Mouse (Mus musculus) kidney, adult 9 months (tissue): ENCODE data around the gene Kalrn.

Experiments
- DNase-seq: peaks from one replicate; pipeline ENCODE4 v3.0.0; 2022

The Kalrn gene

DNA sequence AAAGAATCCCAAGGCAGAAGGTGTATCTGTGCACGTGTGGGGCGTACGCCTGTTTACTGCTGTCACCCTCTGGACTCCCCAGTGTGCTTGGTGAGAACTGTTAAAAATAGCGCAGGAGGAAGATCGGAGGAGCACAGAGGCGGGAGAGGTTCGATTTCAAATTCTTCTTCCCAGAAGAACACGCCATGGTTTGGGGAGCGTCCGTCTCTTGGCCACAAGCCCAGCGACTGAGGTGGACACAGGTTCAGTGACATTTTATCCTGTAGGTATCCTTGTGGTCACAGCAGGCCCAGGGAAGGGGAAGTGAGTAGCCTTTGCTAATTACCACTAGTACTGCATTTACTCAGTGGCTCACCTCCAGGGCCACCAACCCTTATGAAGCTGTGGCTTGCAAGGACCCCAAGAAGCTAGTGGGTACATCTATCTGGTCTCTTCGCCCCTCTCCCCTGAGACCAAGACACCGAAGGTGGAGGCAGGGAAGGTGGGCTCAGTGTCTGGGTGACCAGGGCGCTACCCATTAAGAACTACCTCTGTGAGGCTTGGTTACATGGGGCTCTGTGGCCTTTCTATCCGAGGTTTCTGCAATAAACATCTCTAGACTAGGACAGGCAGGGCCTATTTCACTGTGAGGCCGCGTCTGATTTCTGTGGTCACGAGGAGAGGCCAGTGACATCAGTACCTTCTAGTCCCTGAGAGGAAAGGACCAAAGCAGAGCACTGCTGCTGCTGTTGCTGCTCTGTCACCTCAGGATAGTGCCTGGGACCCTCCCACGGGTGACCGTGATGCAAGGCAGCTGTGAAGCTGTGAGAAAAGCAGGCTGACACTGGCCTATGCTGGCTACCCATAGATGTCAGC lies 561.1 kb downstream of the Kalrn start:
- DNase-seq = no peak

- DNase-seq = no peak
Observed at GRCm38 (mm10) chr16:34009567-34009966, 563.8 kb downstream of the Kalrn start.

DNA sequence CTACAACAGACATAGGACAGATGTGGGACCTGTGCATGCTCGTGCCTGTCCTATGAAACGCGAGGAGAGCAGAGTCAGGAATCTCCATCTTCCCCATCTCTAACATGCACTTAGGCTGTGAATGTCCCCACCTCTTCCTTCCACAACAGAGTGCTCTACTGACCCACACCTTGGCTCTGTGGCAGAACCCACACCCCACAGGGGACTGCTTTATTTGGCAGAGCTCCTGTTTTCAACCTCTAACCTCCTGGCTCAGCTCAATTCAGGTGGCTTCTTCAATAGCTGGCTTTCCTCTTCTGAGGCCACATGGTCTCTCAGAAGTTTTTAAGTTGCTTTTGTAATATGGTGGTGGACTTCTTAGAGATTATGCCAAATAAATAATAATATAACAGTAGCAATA lies 567.3 kb downstream of the Kalrn start:
- DNase-seq = no peak

DNA sequence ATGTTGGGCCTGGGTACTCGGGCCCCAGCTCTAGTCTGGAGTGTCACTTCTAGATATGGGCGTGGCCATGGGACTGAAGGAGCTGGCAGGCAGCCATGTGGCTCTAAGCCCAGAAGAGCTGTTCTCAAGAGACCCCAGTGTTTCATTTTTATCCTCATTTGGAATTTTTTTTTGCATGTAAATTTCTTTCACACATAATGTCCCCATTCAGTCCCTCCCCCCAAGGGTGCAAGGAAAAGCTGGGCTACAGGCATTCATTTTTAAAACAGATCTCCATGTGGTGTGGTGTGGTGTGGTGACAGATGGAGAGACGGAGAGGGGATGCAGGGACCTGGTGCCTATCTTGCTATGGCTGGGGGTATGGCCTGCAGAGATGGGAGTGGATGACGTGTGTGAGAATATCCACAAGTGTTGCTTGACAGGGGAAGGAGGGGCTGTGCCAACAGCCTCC lies 569.2 kb downstream of the Kalrn start:
- DNase-seq = no peak

GRCm38 (mm10) chr16:34003566-34004127 lies 569.7 kb downstream of the Kalrn start:
- no peak for DNase-seq

DNA sequence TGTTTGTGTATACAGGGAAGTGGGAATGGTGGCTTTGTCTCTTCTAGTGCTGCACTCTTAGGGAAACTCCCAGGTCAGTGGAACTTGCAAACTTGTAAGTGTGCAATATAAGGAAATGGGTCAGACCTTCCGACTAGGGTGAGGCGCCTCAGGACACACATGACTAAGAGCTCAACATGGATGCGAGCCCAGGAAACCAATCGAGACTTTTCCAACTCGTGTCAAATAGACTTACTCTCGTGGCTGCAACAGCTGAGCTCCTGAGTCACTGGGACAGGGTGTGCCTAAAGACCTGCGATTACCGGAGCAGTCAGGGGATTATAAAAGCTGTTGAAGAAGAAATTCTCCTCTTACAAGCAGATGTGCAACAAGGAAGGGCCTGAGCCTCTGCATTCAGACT lies 572.6 kb downstream of the Kalrn start:
- DNase-seq = no peak

DNA sequence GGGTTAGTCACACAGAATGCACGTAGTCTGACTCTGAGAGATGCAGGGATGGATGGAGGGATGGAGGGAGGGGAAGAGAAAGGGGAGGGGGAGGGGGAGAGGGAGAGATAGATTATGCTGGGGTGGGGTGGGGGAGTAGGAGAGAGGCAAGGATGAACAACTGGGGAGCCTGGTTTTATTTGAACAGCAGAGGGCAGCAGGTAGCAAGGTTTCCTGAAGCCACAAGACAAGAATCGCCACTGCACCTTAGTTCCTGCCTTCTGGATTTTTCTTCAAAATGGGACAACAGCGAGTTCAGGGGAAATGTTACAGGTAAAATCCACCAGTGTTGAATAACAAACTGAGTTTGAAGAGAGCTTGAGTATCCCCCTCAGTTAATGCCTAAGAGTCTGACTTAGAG lies 573.9 kb downstream of the Kalrn start:
- DNase-seq = peak; percentile 72

DNA sequence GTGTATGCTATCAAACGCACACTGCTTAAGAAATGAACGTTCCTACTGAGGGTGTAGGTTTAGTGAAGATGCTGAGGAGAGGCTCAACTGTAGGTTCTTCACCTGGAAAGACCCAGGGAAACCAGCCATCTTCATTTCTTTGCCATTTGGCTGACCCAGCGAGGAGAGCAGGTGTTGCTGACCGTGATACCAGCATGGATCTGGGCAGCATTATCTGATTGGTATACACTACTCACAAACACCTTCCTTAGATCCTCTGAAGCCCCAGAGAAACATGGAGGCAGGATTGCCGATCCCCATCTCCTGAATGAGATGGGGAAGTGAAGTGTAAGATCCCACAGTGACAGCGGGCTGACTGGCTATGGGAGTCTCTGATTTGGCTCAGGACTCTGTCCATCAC lies 575.3 kb downstream of the Kalrn start:
- DNase-seq = no peak

GRCm38 (mm10) chr16:33996030-33996429 lies 577.3 kb downstream of the Kalrn start:
- DNase-seq = peak; percentile 69

DNA sequence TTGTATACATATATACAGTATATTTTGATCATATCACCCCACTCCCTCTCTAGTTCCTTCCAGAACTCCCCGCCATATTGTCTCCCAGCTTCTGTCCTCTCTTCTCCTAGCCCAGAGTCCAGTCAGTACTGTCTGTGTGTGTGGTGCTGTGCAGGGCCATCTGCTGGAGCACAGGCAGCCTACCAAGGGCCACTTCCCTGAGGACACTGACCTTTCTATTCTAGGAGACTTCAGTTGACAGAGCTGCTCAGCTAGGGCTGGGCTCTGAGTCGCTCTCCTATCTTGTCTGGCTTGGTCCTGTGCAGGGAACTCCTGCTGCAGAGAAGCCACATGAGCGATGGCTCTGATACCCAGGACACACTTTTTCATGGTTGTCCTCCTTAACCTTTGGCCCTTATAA lies 577.8 kb downstream of the Kalrn start:
- DNase-seq = no peak

GRCm38 (mm10) chr16:33994321-33994720 lies 579.0 kb downstream of the Kalrn start:
- DNase-seq = no peak

DNA sequence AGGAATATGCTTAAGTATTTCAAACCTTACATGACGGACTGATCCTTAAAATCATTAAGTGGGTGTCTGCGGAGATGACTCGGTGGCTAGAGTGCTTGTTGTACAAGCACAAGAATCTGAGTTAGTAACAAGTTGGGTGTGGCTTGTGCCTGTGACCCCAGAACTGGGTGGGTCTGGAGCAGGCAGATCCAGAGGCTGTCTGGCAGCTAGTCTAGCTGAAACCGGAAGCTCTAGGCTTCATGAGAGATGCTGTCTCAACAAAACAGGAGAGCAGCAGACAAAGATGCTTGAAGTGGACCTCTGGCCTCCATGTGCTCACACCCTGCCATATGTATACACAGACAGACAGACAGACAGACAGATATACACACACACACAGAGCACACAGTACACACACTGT lies 582.6 kb downstream of the Kalrn start:
- no peak for DNase-seq

GRCm38 (mm10) chr16:33989106-33989505 lies 584.2 kb downstream of the Kalrn start:
- peak; percentile 31 for DNase-seq

- DNase-seq = peak; percentile 75
Observed at GRCm38 (mm10) chr16:33988358-33989012, 584.8 kb downstream of the Kalrn start.

GRCm38 (mm10) chr16:33986993-33987392 lies 586.3 kb downstream of the Kalrn start:
- no peak for DNase-seq

DNA sequence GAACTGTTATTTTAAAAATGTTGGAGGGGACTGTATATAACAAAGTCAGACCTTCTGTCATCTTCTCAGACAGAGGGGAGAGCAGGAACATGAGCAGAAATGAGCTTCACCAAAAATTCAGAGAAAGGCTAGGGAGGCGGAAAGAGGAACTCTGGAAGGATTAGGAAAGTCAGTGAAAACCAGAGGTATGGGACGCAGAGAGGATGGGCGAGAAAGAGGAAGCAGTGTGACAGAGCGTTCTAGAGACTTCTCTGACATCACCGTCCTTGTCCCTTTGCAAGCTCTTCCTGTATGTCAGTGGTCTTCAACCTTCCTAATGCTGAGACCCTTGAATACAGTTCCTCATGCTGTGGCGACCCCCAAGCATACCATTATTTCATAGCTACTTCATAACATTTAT lies 588.0 kb downstream of the Kalrn start:
- no peak for DNase-seq

DNA sequence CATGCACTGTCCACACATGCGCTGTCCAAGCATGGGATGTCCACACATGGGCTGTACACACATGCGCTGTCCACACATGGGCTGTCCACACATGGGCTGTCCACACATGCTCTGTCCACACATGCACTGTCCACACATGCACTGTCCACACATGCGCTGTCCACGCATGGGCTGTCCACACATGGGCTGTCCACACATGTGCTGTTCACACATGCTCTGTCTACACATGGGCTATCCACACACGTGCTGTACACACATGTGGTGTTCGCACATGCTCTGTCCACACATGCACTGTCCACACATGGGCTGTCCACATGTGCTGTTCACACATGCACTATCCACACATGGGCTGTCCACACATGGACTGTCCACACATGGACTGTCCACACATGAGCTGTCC lies 589.6 kb downstream of the Kalrn start:
- DNase-seq = no peak

DNA sequence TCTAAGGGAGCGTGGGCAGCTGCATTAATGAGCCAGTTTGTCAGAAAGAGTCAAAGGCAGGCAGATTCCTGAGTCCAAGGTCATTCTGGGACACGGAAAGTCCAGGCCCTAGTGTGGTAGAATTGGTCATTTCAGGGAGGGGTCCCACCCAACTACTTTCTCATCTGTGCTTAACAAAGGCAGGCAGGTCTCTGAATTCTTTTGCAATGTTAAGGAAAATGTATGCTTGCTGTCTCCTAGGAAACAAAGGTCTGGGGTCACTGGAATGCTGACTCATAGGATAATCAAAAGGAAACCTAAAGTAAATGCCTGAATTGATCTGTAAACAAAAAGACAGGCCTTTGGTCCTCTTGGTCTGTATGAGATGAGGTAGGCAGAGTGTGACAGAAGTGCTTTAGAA lies 593.5 kb downstream of the Kalrn start:
- no peak for DNase-seq

GRCm38 (mm10) chr16:33967283-33967640 lies 606.1 kb downstream of the Kalrn start:
- DNase-seq = no peak

DNA sequence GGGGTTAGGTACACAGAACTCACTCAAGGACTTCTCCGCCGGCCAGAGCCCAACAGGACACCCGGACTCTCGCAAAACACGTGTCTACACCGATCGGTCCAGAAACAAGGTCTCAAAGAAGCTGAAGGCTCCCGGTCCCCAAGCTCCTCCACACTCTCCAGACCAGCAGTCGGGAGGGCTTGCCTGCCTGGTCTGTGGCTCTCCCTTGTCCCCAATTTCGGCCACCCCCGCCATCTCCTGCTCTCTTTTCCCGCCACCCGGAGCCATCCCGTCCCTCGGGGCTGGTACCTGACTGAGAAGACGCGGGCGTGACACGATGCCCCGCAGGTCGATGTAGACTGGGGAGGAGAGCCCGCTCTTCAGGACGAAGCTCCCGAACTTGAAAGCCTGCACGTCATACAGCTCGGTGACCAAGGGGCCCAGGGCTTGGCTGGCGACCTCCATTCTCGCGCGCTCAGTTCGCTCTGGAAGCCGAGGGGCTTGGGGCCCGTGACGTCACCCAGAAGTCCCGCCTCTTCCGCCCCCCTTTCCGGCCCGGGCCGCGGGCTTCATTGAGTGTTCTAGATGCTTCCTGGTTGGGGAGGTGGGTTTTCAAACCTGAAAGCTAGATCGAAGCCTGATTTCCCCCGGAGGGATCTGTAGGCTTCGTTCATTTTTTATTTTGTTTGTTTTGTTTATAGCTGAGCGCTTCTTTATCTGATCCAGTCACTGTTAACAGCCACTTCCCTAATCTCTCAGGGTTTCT lies 606.6 kb downstream of the Kalrn start, which contains the start of gene Umps:
Gene Umps (minus strand): TSS at position 501 of the 745 bp plus-strand sequence.
- DNase-seq = peak; percentile 81

GRCm38 (mm10) chr16:33965878-33966537 lies 607.3 kb downstream of the Kalrn start:
- peak; percentile 70 for DNase-seq

- DNase-seq = peak; percentile 74
Observed at GRCm38 (mm10) chr16:33963509-33963908, 609.8 kb downstream of the Kalrn start.

DNA sequence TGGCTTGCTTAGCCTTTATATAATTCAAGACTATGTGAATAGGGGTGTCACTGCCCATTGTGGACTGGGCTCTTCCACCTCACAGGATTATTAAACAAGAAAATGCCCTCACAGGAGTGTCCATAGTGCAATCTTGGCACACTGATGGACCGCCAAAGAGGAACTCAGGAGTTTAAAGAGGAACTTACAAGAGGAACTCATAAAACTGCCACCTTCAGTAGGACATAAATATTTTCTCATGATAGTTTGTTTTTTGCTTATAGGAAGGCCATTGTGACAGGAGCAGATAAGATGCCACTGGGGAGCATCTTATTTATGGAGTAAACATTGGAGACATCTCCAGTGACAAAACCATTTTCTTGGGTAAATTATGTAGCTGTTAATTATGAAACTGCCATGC lies 618.5 kb downstream of the Kalrn start:
- DNase-seq = no peak
